Mouse (Mus musculus) MEL (cell line): ENCODE results near the gene Canx.

Experiments used
- CTCF ChIP-seq, 3 experiments: IDR thresholded peaks in 2 of 3; conservative IDR thresholded peaks in 1 of 3; 2 replicates each; pipeline ENCODE4 v1.5.1; 2011 to 2012; ENCODE audit warnings: low read length in 3 of 3, low read depth in 2 of 3, mild to moderate bottlenecking in 2 of 3, improper control_type of control experiment in 1 of 3, inconsistent platforms in 1 of 3, mixed read lengths in 1 of 3, moderate library complexity in 1 of 3; ENCODE audit not compliant: control insufficient read depth in 1 of 3, insufficient read depth in 1 of 3, poor library complexity in 1 of 3, severe bottlenecking in 1 of 3
- MAX ChIP-seq: IDR thresholded peaks from 2 replicates; pipeline ENCODE4 v1.6.1; 2011; ENCODE audit warnings: low read length, improper control_type of control experiment
- MYB ChIP-seq: IDR thresholded peaks from 2 replicates; pipeline ENCODE4 v1.6.1; 2011; ENCODE audit warnings: mild to moderate bottlenecking, low read depth, low read length, improper control_type of control experiment
- POLR2A ChIP-seq, 2 experiments: IDR thresholded peaks; 2 replicates each; pipeline ENCODE4 v1.6.1; 2011 to 2012; ENCODE audit warnings: low read length in 2 of 2, mild to moderate bottlenecking in 2 of 2, control low read depth in 1 of 2, improper control_type of control experiment in 1 of 2, low read depth in 1 of 2, moderate library complexity in 1 of 2; ENCODE audit not compliant: control insufficient read depth in 1 of 2, insufficient read depth in 1 of 2, poor library complexity in 1 of 2
- POLR2AphosphoS2 ChIP-seq: IDR thresholded peaks from 2 replicates; pipeline ENCODE4 v1.6.1; 2011; ENCODE audit warnings: low read length, improper control_type of control experiment

GRCm38 (mm10) chr11:50371399-50371841, 45.9 kb upstream of the Canx start:
- peak; percentile 31 to 71 (median 69) for TF ChIP-seq CTCF (IDR thresholded peaks at IDR 0.05 in 2 of 3, conservative IDR thresholded peaks at IDR 0.05 in 1 of 3; ENCODE audit: control insufficient read depth in 1 of 3, insufficient read depth in 1 of 3, low read depth in 2 of 3, low read length in 3 of 3, poor library complexity in 1 of 3, severe bottlenecking in 1 of 3)
- TF ChIP-seq POLR2AphosphoS2 = no peak
- TF ChIP-seq MYB = no peak
- TF ChIP-seq MAX = no peak
- peak; percentile 40 to 68; a peak in 3 of 4 replicates for TF ChIP-seq POLR2A (IDR thresholded peaks at IDR 0.05; ENCODE audit: control insufficient read depth in 1 of 2, insufficient read depth in 1 of 2, low read depth in 1 of 2, low read length in 2 of 2, poor library complexity in 1 of 2)
